Mouse (Mus musculus) T-helper 2 cell (primary cell): ENCODE measurements around the gene Hist1h2ab.

Experiments
- in situ Hi-C: fragments of 300-600 bp; cut with MboI, MseI; formaldehyde crosslinking; loops from one replicate; pipeline ENCODE4 v1.15.1; 2025; ENCODE audit warnings: high pct_unique_total_duplicates

Hist1h2ab gene

DNA sequence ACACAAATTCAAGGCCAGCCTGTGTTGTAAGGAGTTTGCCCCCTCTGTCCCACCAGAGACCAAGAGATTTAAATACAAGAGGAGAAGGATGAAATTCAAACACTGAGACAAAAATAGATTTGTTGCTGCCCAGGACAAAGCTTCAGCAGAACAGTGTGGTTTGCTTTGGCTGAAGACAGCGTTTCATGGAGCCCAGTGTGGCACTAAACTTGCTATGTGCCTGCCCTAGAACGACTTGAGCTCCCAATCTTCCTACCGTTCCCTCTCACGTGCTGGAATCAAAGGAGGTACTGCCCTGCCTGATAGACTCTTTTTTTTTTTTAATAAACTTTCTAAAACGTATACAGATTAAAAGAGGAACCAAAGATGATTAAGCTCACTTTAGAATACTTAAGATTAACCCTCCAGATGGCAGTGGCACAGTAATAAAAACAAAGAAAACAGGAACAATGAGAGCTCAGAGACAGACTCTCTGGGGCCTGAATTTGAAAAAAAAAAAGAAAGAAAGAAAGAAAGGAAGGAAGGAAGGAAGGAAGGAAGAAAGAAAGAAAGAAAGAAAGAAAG is 18.0 kb downstream of the Hist1h2ab start:
- in situ Hi-C loops = loop anchor here (10.0 kb wide), 1 partner anchor 1724 kb away; the partner anchor contains the start of genes Hist1h2ag, Hist1h2bj and Hist1h4i

DNA sequence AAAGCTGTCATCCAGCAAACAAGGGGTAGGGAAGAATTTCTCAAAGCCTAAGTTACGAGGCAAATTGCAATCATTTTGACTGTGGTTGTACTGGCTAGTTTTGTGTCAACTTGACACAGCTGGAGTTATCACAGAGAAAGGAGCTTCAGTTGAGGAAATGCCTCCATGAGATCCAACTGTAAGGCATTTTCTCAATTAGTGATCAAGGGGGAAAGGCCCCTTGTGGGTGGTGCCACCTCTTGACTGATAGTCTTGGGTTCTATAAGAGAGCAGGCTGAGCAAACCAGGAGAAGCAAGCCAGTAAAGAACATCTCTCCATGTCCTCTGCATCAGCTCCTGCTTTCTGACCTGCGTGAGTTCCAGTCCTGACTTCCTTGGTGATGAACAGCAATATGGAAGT is 18.7 kb downstream of the Hist1h2ab start, which contains the start of gene Trim38:
TSS of gene Trim38 (plus strand) at position 301 of the 400 bp plus-strand sequence.
- in situ Hi-C loops = loop anchor here (10.0 kb wide), 1 partner anchor 1725 kb away; the partner anchor contains the start of genes Hist1h2ag, Hist1h2bj and Hist1h4i

DNA sequence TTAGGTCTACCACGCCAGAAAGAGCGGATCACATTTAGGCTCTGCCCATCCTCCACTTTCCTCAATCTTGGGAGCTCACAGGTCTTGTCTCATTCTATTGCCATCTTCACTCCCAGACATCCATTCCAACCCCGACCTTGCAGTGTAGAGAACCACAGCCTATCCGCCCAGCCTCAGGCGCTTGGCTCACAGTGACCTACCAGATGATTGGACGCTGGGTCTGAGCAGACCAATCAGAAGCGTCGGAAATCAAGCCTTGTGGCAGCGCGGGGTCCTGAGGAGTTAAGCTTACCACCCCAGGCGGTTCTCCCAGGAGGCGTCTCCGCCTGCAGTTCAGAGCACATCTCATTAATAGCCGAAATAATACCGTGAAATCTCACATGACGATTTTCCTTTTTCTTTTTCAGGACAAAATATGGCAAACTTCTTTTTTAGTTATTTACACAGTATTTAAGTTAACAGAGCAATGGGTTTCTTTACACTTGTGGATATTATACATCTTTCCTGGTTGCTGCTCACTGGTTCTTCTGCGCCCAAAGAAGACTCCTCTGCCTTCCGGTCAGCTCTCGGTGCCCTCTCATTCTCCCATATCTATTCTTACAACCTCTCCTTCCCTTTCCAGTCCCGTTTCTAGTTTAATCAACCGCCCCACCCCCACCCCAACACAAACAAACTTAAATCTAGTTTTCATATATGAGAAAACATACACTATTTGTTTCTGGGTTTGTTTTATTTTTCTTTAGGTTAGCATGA is 21.8 kb downstream of the Hist1h2ab start:
- in situ Hi-C loops = no loop called here

DNA sequence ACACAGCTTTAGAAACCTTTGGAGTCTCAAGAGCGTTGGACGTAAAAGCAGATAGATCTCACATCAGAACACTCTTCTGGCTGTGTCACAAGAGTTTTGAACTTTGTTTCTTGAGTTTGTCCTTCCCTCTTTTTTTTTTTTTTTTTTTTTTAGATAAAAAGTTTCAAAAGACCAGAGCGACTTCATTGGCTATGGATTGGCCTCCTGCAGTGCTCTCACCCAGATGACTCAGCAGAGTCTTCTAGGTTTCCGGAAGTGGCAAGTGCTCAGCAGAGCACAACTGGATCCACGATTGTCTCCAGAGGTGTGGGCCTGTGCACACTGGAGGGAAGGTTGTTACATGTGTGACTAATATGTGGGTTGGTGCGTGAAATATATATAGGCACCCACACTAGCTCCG is 27.4 kb downstream of the Hist1h2ab start:
- in situ Hi-C loops = no loop called here

DNA sequence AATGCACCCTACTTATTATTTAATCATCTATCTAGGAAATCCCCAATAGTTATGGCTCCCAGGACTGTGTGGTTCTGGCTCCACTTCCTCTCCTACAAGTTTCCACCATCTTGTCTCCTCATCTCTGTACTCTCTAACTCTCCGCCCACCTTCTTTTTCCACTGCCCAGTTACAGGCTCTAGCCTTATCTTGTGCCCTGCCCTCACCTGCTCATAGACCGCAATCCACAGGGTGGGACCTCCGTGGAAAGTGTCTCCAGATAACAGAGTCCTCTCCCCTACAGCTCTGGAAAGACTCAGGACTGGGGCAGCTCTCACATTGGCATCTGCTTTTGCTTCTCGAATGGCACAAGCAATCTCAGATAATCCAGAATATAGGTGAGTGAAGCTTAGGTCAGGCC is 28.1 kb downstream of the Hist1h2ab start:
- in situ Hi-C loops = no loop called here

DNA sequence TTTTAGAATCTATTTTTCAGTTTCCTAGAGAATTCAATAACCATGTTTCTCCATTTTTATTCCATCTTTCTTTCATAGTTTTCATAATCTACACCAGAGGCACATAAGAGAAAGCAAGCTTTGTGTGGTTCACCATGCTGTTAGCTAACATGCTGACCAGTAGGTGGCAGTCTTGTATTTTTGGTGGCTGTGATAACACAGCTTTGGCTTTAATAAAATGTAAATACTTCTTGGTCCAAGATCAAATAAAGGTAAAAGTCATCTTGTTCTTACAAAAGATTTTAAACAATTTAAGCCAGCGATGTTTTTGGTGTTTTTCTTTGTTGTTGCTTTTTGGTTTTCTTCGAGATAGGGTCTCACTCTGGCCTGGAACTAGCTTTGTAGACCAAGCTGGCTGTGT is 41.6 kb downstream of the Hist1h2ab start:
- in situ Hi-C loops = no loop called here

DNA sequence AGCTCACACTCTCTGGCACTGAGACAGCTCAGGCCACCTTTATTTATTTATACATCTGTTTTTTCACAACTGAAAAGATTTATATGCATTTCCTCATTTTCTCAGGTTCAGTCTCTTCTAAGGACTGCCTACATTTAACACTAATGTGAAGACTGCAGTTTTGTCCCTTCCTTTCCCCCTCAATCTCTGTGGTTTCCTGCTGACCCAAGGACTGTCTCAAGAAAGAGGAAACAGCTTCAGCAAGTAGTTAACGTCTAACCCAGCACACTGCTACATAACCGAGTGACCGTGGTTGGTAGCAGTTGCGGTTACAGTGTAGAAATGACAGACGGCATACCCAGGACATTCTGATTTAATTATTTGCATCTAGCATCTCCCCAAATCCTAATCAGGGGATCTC is 48.5 kb downstream of the Hist1h2ab start:
- in situ Hi-C loops = no loop called here
